Mouse (Mus musculus) adrenal gland, adult 18-20 months (tissue): Measurements from ENCODE around the gene Gm884. TPM values are rescaled to one million over a fixed set of nuclear protein-coding genes. Genes with fewer than 3 reads are reported as not detected.
"Not testable (repeated sequence)": the region's sequence is repeated elsewhere in the genome, so short reads cannot be mapped to it uniquely, and the experiment has no call there.

Experiments
- DNase-seq, 2 experiments: peaks; one replicate each; pipeline ENCODE4 v3.0.0; 2021 to 2022; ENCODE audit warnings: low spot score in 2 of 2
- total RNA-seq, 2 experiments: library from RNA; stranded (reverse); gene quantifications; 1 replicate in 1 of 2; 2 replicates in 1 of 2; pipeline ENCODE4 v1.2.3; 2021

The Gm884 gene
- total RNA-seq, 2 experiments from 2014 or later: not detected

- no peak for DNase-seq
These were observed 14.5 kb upstream of the Gm884 start for GRCm38 (mm10) chr11:103635481-103635880.

- no peak for DNase-seq
These were observed 13.9 kb upstream of the Gm884 start for GRCm38 (mm10) chr11:103634806-103635205.

GRCm38 (mm10) chr11:103627453-103627852 lies 6.5 kb upstream of the Gm884 start:
- DNase-seq: no peak

- DNase-seq: no peak
These were observed 10.2 kb downstream of the Gm884 start for GRCm38 (mm10) chr11:103610772-103611171.

GRCm38 (mm10) chr11:103606611-103607010 lies 14.3 kb downstream of the Gm884 start:
- DNase-seq: no peak

GRCm38 (mm10) chr11:103578339-103578738 lies 42.6 kb downstream of the Gm884 start:
- DNase-seq: no peak

GRCm38 (mm10) chr11:103556021-103556420 lies 64.9 kb downstream of the Gm884 start:
- DNase-seq: no peak

GRCm38 (mm10) chr11:103534973-103535372 lies 86.0 kb downstream of the Gm884 start:
- DNase-seq: not testable (repeated sequence)

- DNase-seq: no peak
These were observed 108.8 kb downstream of the Gm884 start for GRCm38 (mm10) chr11:103512111-103512510.

- DNase-seq: no peak
These were observed 116.4 kb downstream of the Gm884 start, which contains the start of gene Lrrc37a for GRCm38 (mm10) chr11:103504497-103504896. TSS of gene Lrrc37a (minus strand) at chr11:103504597.

Other genes starting within 250 kb of the Gm884 start
- gene Plekhm1, start 208.5 kb downstream of the Gm884 start, total RNA-seq: 10 to 100 TPM; 21.3 to 22.2 TPM
- gene Lrrc37a, start 116.5 kb downstream of the Gm884 start, total RNA-seq: not detected
- gene Lyzl6, start 17.8 kb upstream of the Gm884 start, total RNA-seq: not detected
- 1 to 10 TPM in 1 of 2 experiments, not detected in 1; 1.1 TPM for gene Rprml, start 28.4 kb upstream of the Gm884 start, total RNA-seq
- 10 to 100 TPM; 83.6 to 83.9 TPM for gene Gosr2, start 76.8 kb upstream of the Gm884 start, total RNA-seq
- gene Wnt9b, start 128.7 kb upstream of the Gm884 start, total RNA-seq: under 1 TPM; 0.13 to 0.32 TPM
- under 1 TPM in 1 of 2 experiments, not detected in 1; 0.58 TPM for gene Wnt3, start 153.0 kb upstream of the Gm884 start, total RNA-seq